Mouse (Mus musculus) ES-E14 (cell line): ENCODE measurements around the gene Trappc3l. TPM values are rescaled to one million over a fixed set of nuclear protein-coding genes. Genes with fewer than 3 reads are reported as not detected.
A peak's percentile ranks its signal among the peaks of the same experiment; 100 is the strongest.

Source experiments
- DNase-seq: peaks from one replicate; pipeline ENCODE4 v3.0.0-alpha.2; 2013; ENCODE audit warnings: low read depth, low spot score
- H3K27ac ChIP-seq: 2 replicates; pipeline ENCODE4 v1.5.1; 2012; ENCODE audit warnings: low read depth, mild to moderate bottlenecking, low read length, moderate library complexity, mixed read lengths; ENCODE audit not compliant: poor library complexity, insufficient read depth, severe bottlenecking
- H3K36me3 ChIP-seq: 2 replicates; pipeline ENCODE4 v1.6.1; 2012; ENCODE audit warnings: mild to moderate bottlenecking, low read length, moderate library complexity, mixed read lengths; ENCODE audit not compliant: control insufficient read depth, poor library complexity, insufficient read depth, severe bottlenecking
- H3K4me1 ChIP-seq, 2 experiments: fragments of 150-350 bp in 1 of 2; sonication (generic) in 1 of 2; 2 replicates each; pipeline ENCODE4 v1.6.1; 2012; ENCODE audit warnings: low read length in 2 of 2, mild to moderate bottlenecking in 1 of 2, mixed read lengths in 1 of 2; ENCODE audit not compliant: control insufficient read depth in 2 of 2, insufficient read depth in 2 of 2, poor library complexity in 1 of 2
- H3K4me3 ChIP-seq, 2 experiments: fragments of 150-350 bp in 1 of 2; sonication (generic) in 1 of 2; 2 replicates each; pipeline ENCODE4 v1.5.1; 2012; ENCODE audit warnings: low read length in 2 of 2, low read depth in 1 of 2, mild to moderate bottlenecking in 1 of 2, mixed read lengths in 1 of 2; ENCODE audit not compliant: insufficient read depth in 1 of 2, poor library complexity in 1 of 2, severe bottlenecking in 1 of 2
- H3K9ac ChIP-seq: 2 replicates; pipeline ENCODE4 v1.6.1; 2012; ENCODE audit warnings: low read depth, mild to moderate bottlenecking, low read length, mixed read lengths; ENCODE audit not compliant: poor library complexity, insufficient read depth, severe bottlenecking
- H3K9me3 ChIP-seq: fragments of 150-350 bp; sonication (generic); 2 replicates; pipeline ENCODE4 v1.6.1; 2012; ENCODE audit warnings: low read depth, mild to moderate bottlenecking, low read length; ENCODE audit not compliant: control insufficient read depth, insufficient read depth
- CHD2 ChIP-seq: IDR thresholded peaks from 2 replicates; pipeline ENCODE4 v1.6.1; 2014; ENCODE audit warnings: mild to moderate bottlenecking, low read depth, low read length, inconsistent platforms
- HCFC1 ChIP-seq: IDR thresholded peaks from 2 replicates; pipeline ENCODE4 v1.6.1; 2012; ENCODE audit warnings: low read length, inconsistent platforms, borderline replicate concordance; ENCODE audit not compliant: insufficient read depth
- MAFK ChIP-seq: IDR thresholded peaks from 2 replicates; pipeline ENCODE4 v1.6.1; 2014; ENCODE audit warnings: mild to moderate bottlenecking, low read depth, low read length, inconsistent platforms; ENCODE audit not compliant: insufficient read depth
- ZC3H11A ChIP-seq: IDR thresholded peaks from 2 replicates; pipeline ENCODE4 v1.6.1; 2012; ENCODE audit warnings: low read depth, mild to moderate bottlenecking, inconsistent platforms, low read length, borderline replicate concordance
- ZNF384 ChIP-seq: IDR thresholded peaks from 2 replicates; pipeline ENCODE4 v1.6.1; 2012; ENCODE audit warnings: low read depth, low read length, inconsistent platforms
- in situ Hi-C, 2 experiments: fragments of 600-800 bp; cut with MboI; formaldehyde crosslinking; loops; one replicate each; pipeline ENCODE4 v1.15.1; 2025; ENCODE audit warnings: low sequenced_read_pairs in 2 of 2, inconsistent platforms in 1 of 2; ENCODE audit not compliant: unreplicated experiment in 2 of 2
- total RNA-seq: library from RNA; depleted of rRNA; stranded (reverse); fragments of 300-350 nt; gene quantifications from 2 replicates; pipeline ENCODE4 v1.2.3, GENCODE M21; 2012

Gene Trappc3l
- total RNA-seq, 1 experiment: not detected

- H3K27ac ChIP-seq: no peak overlapping the region
- H3K9me3 ChIP-seq: no peaks in the 10 kb centered on the region
- H3K36me3 ChIP-seq: no peaks in the 10 kb centered on the region
- peak overlapping the region; percentile 4 to 56 for H3K4me3 ChIP-seq
- H3K9ac ChIP-seq: peak overlapping the region; percentile 22; the same call in 1 of the 2 replicates
- TF ChIP-seq HCFC1 (no peak), MAFK (no peak), CHD2 (no peak), ZNF384 (no peak), ZC3H11A (no peak)
- H3K4me1 ChIP-seq: 0 out of 4 replicates have a peak, but pooled peaks cover 0 to 3% of the 10 kb centered on the region in 2 experiments
- no peak for DNase-seq
- in situ Hi-C loops: no loop called here
Observed at GRCm38 (mm10) chr10:34095964-34096363, 58.6 kb downstream of the Trappc3l start.

GRCm38 (mm10) chr10:34096418-34096883 is 59.1 kb downstream of the Trappc3l start, which contains the start of gene Calhm5:
TSS of gene Calhm5 (minus strand) at chr10:34096519.
- H3K27ac ChIP-seq: no peak within 1 kb of the TSS
- peak; percentile 56 for DNase-seq
- H3K4me1 ChIP-seq: 0 out of 4 replicates have a peak, but pooled peaks cover 0 to 3% of the 10 kb centered on the region in 2 experiments
- peak within 1 kb of the TSS; percentile 4 to 56 for H3K4me3 ChIP-seq
- peak within 1 kb of the TSS; percentile 22; the same call in 1 of the 2 replicates for H3K9ac ChIP-seq
- in situ Hi-C loops: no loop called here
- no peak for TF ChIP-seq CHD2
- peak; percentile 65; the same call in 1 of the 2 replicates for TF ChIP-seq ZC3H11A
- no peaks in the 10 kb centered on the region for H3K9me3 ChIP-seq
- H3K36me3 ChIP-seq: no peaks in the 10 kb centered on the region

GRCm38 (mm10) chr10:34110863-34111465 is 73.6 kb downstream of the Trappc3l start:
- in situ Hi-C loops: no loop called here
- Histone ChIP-seq H3K4me3 (no peak overlapping the region), H3K9ac (no peak overlapping the region; the same call in 1 of the 2 replicates), H3K27ac (no peak overlapping the region), H3K9me3 (no peaks in the 10 kb centered on the region), H3K4me1 (no peaks in the 10 kb centered on the region), H3K36me3 (no peaks in the 10 kb centered on the region)
- no peak for DNase-seq
- no peak for TF ChIP-seq MAFK
- TF ChIP-seq CHD2: no peak
- no peak for TF ChIP-seq HCFC1
- TF ChIP-seq ZNF384: no peak
- TF ChIP-seq ZC3H11A: no peak

GRCm38 (mm10) chr10:34111964-34112738 is 74.8 kb downstream of the Trappc3l start:
- H3K9me3 ChIP-seq: no peaks in the 10 kb centered on the region
- in situ Hi-C loops: no loop called here
- H3K4me3 ChIP-seq: no peak overlapping the region
- H3K27ac ChIP-seq: no peak overlapping the region
- TF ChIP-seq ZC3H11A (no peak), CHD2 (no peak)
- H3K4me1 ChIP-seq: no peaks in the 10 kb centered on the region
- DNase-seq: no peak
- H3K9ac ChIP-seq: no peak overlapping the region
- no peaks in the 10 kb centered on the region for H3K36me3 ChIP-seq
